Mouse (Mus musculus) c-Kit-negative CD71-positive TER-119-positive erythroid progenitor cells, embryonic 14.5 days (primary cell): Measurements from ENCODE around the gene Olfr1427.
"Not testable (repeated sequence)": the region's sequence is repeated elsewhere in the genome, so short reads cannot be mapped to it uniquely, and the experiment has no call there.

Experiments used
- DNase-seq: peaks from one replicate; pipeline ENCODE4 v3.0.0-alpha.2; 2013; ENCODE audit warnings: low read depth, low spot score

Gene Olfr1427

GRCm38 (mm10) chr19:12103234-12103633 lies at the start of gene Olfr1427:
Olfr1427 (minus strand) TSS chr19:12103334.
- no peak for DNase-seq

- DNase-seq: no peak
Observed at GRCm38 (mm10) chr19:12145452-12145851, 42.3 kb upstream of the Olfr1427 start.

- no peak for DNase-seq
Observed at GRCm38 (mm10) chr19:12143356-12143755, 40.2 kb upstream of the Olfr1427 start.

- DNase-seq: no peak
Observed at GRCm38 (mm10) chr19:12134289-12134688, 31.2 kb upstream of the Olfr1427 start.

GRCm38 (mm10) chr19:12123103-12123502 lies 20.0 kb upstream of the Olfr1427 start, which contains the start of gene Olfr76:
Olfr76 (minus strand) TSS chr19:12123203.
- DNase-seq: no peak

GRCm38 (mm10) chr19:12116464-12116863 lies 13.3 kb upstream of the Olfr1427 start:
- DNase-seq: no peak

- DNase-seq: no peak
Observed at GRCm38 (mm10) chr19:12115797-12116196, 12.7 kb upstream of the Olfr1427 start, which contains the start of gene Olfr1428. Olfr1428 (minus strand) TSS chr19:12115897.

- no peak for DNase-seq
Observed at GRCm38 (mm10) chr19:12113807-12114206, 10.7 kb upstream of the Olfr1427 start.

GRCm38 (mm10) chr19:12104541-12104940 lies 1.4 kb upstream of the Olfr1427 start:
- DNase-seq: no peak

- DNase-seq: no peak
Observed at GRCm38 (mm10) chr19:12091913-12092312, 11.2 kb downstream of the Olfr1427 start, which contains the start of gene Olfr1426. Olfr1426 (minus strand) TSS chr19:12092013.

- DNase-seq: not testable (repeated sequence)
Observed at GRCm38 (mm10) chr19:12077631-12078030, 25.5 kb downstream of the Olfr1427 start, which contains the start of gene Olfr1425. Olfr1425 (minus strand) TSS chr19:12077731.

- DNase-seq: not testable (repeated sequence)
Observed at GRCm38 (mm10) chr19:12069546-12069945, 33.6 kb downstream of the Olfr1427 start.

- DNase-seq: not testable (repeated sequence)
Observed at GRCm38 (mm10) chr19:12067806-12068205, 35.3 kb downstream of the Olfr1427 start.

- DNase-seq: not testable (repeated sequence)
Observed at GRCm38 (mm10) chr19:12062582-12062981, 40.6 kb downstream of the Olfr1427 start, which contains the start of gene Olfr1424. Olfr1424 (minus strand) TSS chr19:12062682.
